Mouse (Mus musculus): ENCODE measurements around the gene Adamts12.

The Adamts12 gene

GRCm38 (mm10) chr15:11082961-11083569, 18.5 kb downstream of the Adamts12 start:
- no peak for DNase-seq (ENCODE audit: low spot score)

- DNase-seq (ENCODE audit: low spot score) = no peak
Observed at GRCm38 (mm10) chr15:11083678-11084077, 19.1 kb downstream of the Adamts12 start.

GRCm38 (mm10) chr15:11084241-11084992, 19.8 kb downstream of the Adamts12 start:
- no peak for DNase-seq (ENCODE audit: low spot score)

GRCm38 (mm10) chr15:11084993-11085365, 20.4 kb downstream of the Adamts12 start:
- DNase-seq (ENCODE audit: low spot score) = no peak

- no peak for DNase-seq (ENCODE audit: low spot score)
Observed at GRCm38 (mm10) chr15:11089494-11089893, 24.9 kb downstream of the Adamts12 start.

DNA sequence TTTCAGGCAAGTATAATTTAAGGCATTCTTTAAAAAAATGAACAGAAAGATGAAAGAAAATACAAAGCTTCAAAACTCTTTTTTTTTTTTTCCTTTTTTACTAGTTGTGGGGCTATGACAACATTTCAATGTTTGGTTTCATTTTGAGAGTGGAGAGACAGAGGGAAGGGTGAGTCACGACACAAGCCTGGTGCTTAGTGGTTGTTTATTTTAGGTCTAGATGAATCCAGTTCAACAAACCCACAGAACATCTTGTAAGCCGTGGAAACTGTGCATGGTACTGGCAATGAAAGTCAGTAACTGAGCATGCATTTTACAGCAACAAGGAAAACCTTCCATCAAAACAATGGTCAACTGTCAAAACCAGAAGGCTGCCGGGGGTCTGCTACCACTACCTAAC, 31.0 kb downstream of the Adamts12 start:
- DNase-seq (ENCODE audit: low spot score) = no peak

GRCm38 (mm10) chr15:11097967-11098702, 33.5 kb downstream of the Adamts12 start:
- DNase-seq (ENCODE audit: low spot score) = no peak

DNA sequence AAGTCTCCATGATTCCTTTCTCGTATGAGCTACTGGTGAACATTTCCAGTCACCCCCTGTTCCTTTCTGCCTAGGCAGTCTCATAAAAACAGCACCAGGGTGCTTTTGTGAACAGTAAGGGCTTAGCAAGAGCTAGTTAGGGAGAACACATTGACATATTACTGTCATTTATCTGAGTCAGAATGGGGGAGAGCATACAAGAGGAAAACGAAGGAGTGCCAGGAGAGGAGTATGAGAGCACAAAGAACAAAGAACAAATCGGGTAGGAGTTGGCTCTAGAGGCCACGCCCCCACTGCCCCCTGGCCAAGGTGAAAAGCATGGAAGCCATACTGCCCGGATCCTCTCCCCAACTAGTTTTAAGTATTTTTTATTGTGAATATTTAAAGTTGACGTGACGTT, 34.4 kb downstream of the Adamts12 start:
- DNase-seq (ENCODE audit: low spot score) = no peak

GRCm38 (mm10) chr15:11100917-11101316, 36.3 kb downstream of the Adamts12 start:
- DNase-seq (ENCODE audit: low spot score) = no peak

DNA sequence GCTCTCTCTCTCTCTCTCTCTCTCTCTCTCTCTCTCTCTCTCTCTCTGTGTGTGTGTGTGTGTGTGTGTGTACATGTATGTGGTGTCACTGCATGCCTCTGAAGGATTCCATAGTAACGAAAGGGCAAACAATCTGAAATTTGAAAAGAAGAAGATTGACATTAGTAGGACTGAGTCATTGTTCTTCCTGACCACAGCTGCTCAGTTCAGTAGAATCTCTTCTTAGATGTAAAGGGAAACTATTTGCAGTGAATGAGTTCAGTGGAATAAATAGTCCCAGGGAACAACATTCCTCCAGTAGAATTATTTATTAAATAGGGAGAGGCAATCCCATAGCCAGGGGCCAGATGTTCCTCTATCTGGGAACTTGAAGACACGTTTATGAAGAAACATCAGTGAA, 40.5 kb downstream of the Adamts12 start:
- DNase-seq (ENCODE audit: low spot score) = no peak

GRCm38 (mm10) chr15:11107376-11107775, 42.8 kb downstream of the Adamts12 start:
- DNase-seq (ENCODE audit: low spot score) = no peak

GRCm38 (mm10) chr15:11114631-11115197, 50.1 kb downstream of the Adamts12 start:
- DNase-seq (ENCODE audit: low spot score) = no peak

- DNase-seq (ENCODE audit: low spot score) = no peak
Observed at GRCm38 (mm10) chr15:11116303-11116702, 51.7 kb downstream of the Adamts12 start.

- no peak for DNase-seq (ENCODE audit: low spot score)
Observed at GRCm38 (mm10) chr15:11116853-11117252, 52.3 kb downstream of the Adamts12 start.

DNA sequence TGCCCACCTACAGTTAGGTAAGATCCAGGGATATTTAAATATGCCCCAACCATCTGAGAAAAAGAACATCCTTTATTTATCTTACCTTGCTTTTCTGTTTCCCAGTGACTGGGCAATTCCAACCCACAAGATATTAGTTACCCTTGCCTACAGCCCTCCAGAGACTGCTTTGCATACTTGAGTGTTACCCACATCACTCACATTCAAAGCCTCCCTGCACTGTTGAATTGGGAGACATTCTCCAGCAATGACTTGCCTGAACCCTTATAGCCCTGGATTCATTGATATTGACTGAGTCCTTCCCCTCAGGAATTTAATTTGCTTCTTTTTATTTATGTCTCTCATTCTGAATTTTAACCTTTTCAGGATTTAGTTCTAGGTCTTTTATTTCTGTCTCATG, 53.8 kb downstream of the Adamts12 start:
- no peak for DNase-seq (ENCODE audit: low spot score)

DNA sequence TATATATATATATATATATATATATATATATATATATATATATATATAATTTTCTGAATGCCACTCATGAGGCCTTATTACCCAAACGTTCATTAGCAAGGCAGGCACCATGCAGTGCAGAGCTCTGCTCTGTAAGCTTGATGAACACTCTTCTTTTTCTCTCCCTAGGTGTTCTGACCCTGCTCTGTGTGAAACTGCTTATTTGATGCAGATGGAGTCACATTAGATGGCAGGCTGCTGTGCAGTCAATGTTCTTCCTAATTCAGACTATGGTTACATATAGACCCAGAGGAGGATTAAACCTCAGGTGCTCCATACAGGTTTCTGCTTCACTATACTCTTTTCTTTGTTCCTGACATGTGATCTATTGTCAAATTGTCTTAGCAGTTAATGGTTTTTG, 57.1 kb downstream of the Adamts12 start:
- DNase-seq (ENCODE audit: low spot score) = no peak

DNA sequence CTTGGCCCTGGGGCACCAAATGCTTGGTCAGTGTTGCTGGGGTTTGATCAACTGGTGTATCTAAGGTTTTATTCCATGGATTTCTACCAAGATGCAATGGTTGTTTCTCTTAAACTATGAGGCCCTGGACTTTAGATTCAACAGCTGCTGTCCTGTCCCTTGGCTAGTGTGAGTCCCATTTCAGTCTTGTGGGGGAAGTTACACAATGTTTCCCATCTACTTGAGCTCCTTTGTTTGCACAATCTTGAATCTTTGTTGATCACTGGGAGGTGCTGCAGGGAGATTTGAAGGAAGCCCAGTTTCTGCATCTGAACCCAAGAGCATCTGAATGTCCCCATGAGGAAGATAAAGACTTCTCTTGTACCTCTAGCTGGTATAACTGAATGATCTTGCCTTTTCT, 60.8 kb downstream of the Adamts12 start:
- no peak for DNase-seq (ENCODE audit: low spot score)

GRCm38 (mm10) chr15:11128457-11128856, 63.9 kb downstream of the Adamts12 start:
- no peak for DNase-seq (ENCODE audit: low spot score)

- DNase-seq (ENCODE audit: low spot score) = no peak
Observed at GRCm38 (mm10) chr15:11132586-11133558, 68.3 kb downstream of the Adamts12 start.

DNA sequence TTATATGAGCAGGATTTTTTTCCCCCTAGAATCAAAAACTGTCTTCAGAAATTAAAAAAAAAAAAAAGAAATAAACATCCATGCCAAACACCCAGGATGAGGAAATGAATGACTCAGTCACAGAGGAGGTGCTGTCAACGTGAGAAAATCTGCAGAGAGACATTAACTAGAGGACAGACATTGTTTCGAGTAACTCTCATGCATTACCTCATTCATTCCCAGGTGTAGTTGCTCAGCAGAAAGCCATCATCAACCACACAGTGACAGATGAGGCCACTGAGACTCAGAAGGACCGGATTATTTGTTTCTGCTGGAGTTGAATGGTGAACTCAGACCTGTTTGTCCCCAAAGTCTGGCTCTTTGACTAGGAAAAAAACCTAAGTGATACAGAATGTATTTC, 81.0 kb downstream of the Adamts12 start:
- DNase-seq (ENCODE audit: low spot score) = no peak

- no peak for DNase-seq (ENCODE audit: low spot score)
Observed at GRCm38 (mm10) chr15:11159386-11159785, 94.8 kb downstream of the Adamts12 start.

DNA sequence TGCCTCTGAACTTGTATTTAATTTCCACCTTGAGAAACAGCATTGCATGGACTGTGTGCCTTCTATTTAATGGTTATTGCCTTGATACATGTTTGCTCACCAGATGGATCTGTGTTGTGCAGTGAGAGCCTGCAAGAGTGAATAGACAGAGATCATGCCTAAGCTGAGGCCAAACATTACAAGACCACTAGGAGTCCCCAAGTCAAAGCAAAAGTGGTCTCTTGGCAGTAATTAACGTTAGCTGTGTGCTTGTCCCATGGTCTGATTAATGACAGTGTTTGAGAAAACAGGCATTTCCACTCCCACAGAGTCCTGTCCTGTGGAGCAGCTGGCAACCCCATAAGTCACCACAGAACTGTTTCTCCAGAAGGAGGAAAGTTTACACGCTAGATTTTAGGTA, 96.2 kb downstream of the Adamts12 start:
- DNase-seq (ENCODE audit: low spot score) = no peak

All from urinary bladder, postnatal 10 days (tissue).